Mouse (Mus musculus) kidney, adult 2 months (tissue): ENCODE results near the gene Clk3.

Source experiments
- CTCF ChIP-seq: fragments of 200-500 bp; conservative IDR thresholded peaks from 2 replicates; pipeline ENCODE4 v1.5.1; 2011; ENCODE audit warnings: low read depth, mild to moderate bottlenecking, control low read depth, low read length, moderate library complexity, mixed read lengths; ENCODE audit not compliant: insufficient read depth, insufficient read length
- POLR2A ChIP-seq: fragments of 200-500 bp; IDR thresholded peaks from one replicate; pipeline ENCODE4 v1.6.1; 2011; ENCODE audit warnings: low read depth, low read length, control low read depth

GRCm38 (mm10) chr9:57758528-57758927 is 7.1 kb downstream of the Clk3 start:
- TF ChIP-seq CTCF (no peak), POLR2A (no peak)
